Mouse (Mus musculus) liver, postnatal 0 days (tissue): Measurements from ENCODE around the gene Tulp3.

ENCODE experiments used
- CTCF ChIP-seq: sonication (generic); IDR thresholded peaks from 2 replicates; pipeline ENCODE4 v1.5.1; 2016; ENCODE audit warnings: antibody characterized with exemption, low read depth
- EP300 ChIP-seq: IDR thresholded peaks from 2 replicates; pipeline ENCODE4 v1.6.1; 2016; ENCODE audit warnings: antibody characterized with exemption, low read depth, mild to moderate bottlenecking

DNA sequence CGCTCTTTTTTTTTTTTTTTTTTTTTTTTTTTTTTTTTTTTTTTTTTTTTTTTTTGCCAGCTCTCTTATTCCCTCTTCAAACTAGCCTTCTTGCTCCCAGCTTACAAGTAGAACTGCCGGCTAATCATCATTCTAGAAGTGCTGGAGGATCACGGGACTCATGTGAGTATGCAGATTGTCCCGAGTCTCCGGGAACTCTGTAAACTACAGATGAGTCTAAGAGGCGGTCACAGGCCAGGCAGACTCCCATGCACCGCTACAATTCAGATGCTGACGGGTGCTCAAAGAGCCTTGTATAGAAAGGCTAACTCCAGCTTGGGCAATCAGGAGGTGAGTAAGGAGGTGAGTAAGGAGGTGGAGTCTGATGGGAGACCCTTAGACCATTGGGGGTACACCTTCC is 40.1 kb downstream of the Tulp3 start:
- TF ChIP-seq CTCF (no peak), EP300 (no peak)
